Mouse (Mus musculus) hindbrain, embryonic 13.5 days (tissue): ENCODE results near the gene Gpr84. TPM values are rescaled to one million over a fixed set of nuclear protein-coding genes. Genes with fewer than 3 reads are reported as not detected.

ENCODE experiments used
- ATAC-seq: fragments of 200-750 bp; cut with Nextera tagmentation; 2 replicates; pipeline ENCODE4 v1.8.0; 2017; ENCODE audit warnings: moderate TSS enrichment; ENCODE audit not compliant: low FRiP score
- H3K27ac ChIP-seq: fragments of 300-500 bp; sonication (generic); 2 replicates; pipeline ENCODE4 v1.5.1; 2015; ENCODE audit warnings: inconsistent platforms, mild to moderate bottlenecking, moderate library complexity
- H3K27me3 ChIP-seq: fragments of 300-500 bp; sonication (generic); 2 replicates; pipeline ENCODE4 v1.6.1; 2015; ENCODE audit warnings: mild to moderate bottlenecking, inconsistent platforms
- H3K36me3 ChIP-seq: fragments of 300-500 bp; sonication (generic); 2 replicates; pipeline ENCODE4 v1.6.1; 2015; ENCODE audit warnings: mild to moderate bottlenecking, inconsistent platforms
- H3K4me1 ChIP-seq: fragments of 300-500 bp; sonication (generic); replicated peaks from 2 replicates; pipeline ENCODE4 v1.6.1; 2015; ENCODE audit warnings: inconsistent platforms
- H3K4me2 ChIP-seq: fragments of 300-500 bp; sonication (generic); 2 replicates; pipeline ENCODE4 v1.6.1; 2015; ENCODE audit warnings: inconsistent platforms, mild to moderate bottlenecking, moderate library complexity
- H3K4me3 ChIP-seq: fragments of 300-500 bp; sonication (generic); 2 replicates; pipeline ENCODE4 v1.5.1; 2015; ENCODE audit warnings: mild to moderate bottlenecking, inconsistent platforms
- H3K9ac ChIP-seq: fragments of 300-500 bp; sonication (generic); 2 replicates; pipeline ENCODE4 v1.6.1; 2015; ENCODE audit warnings: mild to moderate bottlenecking, inconsistent platforms
- H3K9me3 ChIP-seq: fragments of 300-500 bp; sonication (generic); 2 replicates; pipeline ENCODE4 v1.6.1; 2016; ENCODE audit warnings: inconsistent platforms
- WGBS: fragments of 180-500 bp; shearing (Covaris S2); methylation state at CpG from one replicate; pipeline ENCODE4 v1.1.7; 2015; 5-methylcytosine and 5-hydroxymethylcytosine counted together
- polyA plus RNA-seq: library from polyadenylated mRNA; unstranded; fragments of >200 nt; fragmentation: Nextera tagmentation; extraction: Ambion mirVana; gene quantifications from 2 replicates; pipeline ENCODE4 v1.2.1, GENCODE M21; 2015

Gene Gpr84
- polyA plus RNA-seq, 1 experiment from 2014 or later, result 0.34 TPM

DNA sequence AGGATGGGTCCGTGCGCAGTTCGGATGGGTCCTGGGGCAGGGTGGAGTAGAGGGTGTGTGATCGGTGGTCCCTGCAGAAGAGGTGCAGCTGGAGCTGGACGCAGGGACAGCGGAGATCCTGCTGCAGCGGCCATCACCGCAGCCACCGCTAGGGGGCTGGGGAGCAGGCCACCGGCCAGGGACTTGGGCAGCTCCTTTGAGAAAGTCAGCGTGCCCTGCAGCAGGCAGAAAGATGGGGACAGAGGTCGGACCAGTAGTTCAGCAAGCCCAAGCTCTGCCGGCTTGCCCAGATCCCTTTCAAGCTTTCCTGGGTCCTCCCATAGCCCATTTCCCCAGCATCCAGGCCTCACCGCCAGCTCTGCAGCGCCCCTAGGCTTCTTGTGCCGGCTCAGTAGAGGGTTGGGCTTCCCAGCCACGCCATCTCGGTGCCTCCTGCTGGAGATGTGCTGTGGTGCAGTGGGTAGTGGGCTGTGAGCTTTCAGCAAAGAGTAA, 4.6 kb upstream of the Gpr84 start:
- Histone ChIP-seq H3K4me3 (peak overlapping the region; percentile 24), H3K27me3 (0 out of 2 replicates have a peak, but pooled peaks cover 2% of the 10 kb centered on the region), H3K4me1 (peaks cover 33% of the 10 kb centered on the region), H3K9ac (peak overlapping the region; percentile 65), H3K4me2 (peak overlapping the region; percentile 54), H3K27ac (0 out of 2 replicates have a peak overlapping the region, but pooled peaks have one; percentile 30), H3K36me3 (peaks cover 42% of the 10 kb centered on the region), H3K9me3 (no peaks in the 10 kb centered on the region)
- 2% methylated on average over 18 of the region's 18 CpGs for WGBS
- peak; percentile 69 for ATAC-seq

DNA sequence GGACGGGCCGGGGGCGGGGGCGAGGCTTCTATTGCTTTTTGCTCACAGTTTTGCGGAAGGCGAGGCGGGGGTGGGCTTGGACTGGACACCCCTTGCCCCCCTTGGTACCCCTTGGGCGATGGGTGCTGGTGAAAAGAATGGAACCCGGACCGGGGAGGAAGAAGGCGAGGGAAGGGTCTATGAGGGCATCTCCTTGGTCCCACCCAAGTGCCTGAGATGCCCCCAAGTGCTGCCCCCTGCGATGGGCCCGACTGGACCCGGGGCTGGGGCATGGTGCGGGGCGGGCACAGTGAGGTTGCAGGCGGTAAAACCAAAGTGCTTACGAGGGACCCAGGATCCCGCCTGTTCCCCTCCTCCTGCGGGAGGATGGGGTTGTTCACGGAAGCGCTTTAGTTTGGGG, 3.8 kb upstream of the Gpr84 start:
- no peak overlapping the region for H3K27ac ChIP-seq
- H3K9ac ChIP-seq, result peak overlapping the region; percentile 65
- H3K4me1 ChIP-seq, result peaks cover 31% of the 10 kb centered on the region
- ATAC-seq, result no peak
- WGBS, result 33% methylated on average over 20 of the region's 22 CpGs
- H3K4me2 ChIP-seq, result peak overlapping the region; percentile 54
- no peaks in the 10 kb centered on the region for H3K9me3 ChIP-seq
- H3K36me3 ChIP-seq, result peaks cover 38% of the 10 kb centered on the region
- no peak overlapping the region for H3K4me3 ChIP-seq
- H3K27me3 ChIP-seq, result peaks cover 4% of the 10 kb centered on the region; the same call in 1 of the 2 replicates

DNA sequence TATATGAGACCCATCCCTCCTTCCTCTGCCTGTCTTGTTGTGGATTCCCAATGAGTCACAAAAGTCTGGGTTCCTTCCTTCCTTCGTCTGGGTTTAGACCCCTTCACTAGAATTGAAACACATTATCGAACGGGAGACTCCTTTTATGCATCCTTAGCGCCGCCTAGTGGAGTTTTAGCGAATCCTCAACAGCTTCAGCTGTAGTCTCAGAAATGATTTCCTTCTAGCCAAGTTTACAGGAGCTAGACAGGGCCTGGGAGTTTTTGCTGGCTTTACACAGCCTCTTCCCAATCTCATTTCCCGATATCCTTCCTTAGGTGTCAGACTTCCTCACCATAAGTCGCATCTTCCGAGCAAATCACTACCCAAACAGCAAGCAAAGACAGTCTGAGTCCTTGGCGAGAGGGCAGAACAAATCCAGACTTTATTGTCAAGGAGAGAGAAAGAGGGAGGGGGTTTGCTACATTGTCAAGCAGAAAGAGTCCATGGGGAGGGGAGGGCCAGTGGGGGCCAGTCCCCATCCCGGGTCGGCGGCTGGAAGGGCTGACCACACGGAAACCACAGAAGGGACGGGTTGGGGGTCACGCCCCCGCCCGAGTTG, 3.2 kb upstream of the Gpr84 start:
- 8% methylated on average over 18 of the region's 18 CpGs for WGBS
- ATAC-seq, result no peak
- Histone ChIP-seq H3K27me3 (peaks cover 10% of the 10 kb centered on the region), H3K9me3 (no peaks in the 10 kb centered on the region), H3K9ac (peak overlapping the region; percentile 65; the same call in 1 of the 2 replicates), H3K36me3 (peaks cover 32% of the 10 kb centered on the region), H3K4me3 (no peak overlapping the region), H3K4me2 (peak overlapping the region; percentile 54), H3K27ac (0 out of 2 replicates have a peak overlapping the region, but pooled peaks have one; percentile 18), H3K4me1 (peaks cover 36% of the 10 kb centered on the region)

DNA sequence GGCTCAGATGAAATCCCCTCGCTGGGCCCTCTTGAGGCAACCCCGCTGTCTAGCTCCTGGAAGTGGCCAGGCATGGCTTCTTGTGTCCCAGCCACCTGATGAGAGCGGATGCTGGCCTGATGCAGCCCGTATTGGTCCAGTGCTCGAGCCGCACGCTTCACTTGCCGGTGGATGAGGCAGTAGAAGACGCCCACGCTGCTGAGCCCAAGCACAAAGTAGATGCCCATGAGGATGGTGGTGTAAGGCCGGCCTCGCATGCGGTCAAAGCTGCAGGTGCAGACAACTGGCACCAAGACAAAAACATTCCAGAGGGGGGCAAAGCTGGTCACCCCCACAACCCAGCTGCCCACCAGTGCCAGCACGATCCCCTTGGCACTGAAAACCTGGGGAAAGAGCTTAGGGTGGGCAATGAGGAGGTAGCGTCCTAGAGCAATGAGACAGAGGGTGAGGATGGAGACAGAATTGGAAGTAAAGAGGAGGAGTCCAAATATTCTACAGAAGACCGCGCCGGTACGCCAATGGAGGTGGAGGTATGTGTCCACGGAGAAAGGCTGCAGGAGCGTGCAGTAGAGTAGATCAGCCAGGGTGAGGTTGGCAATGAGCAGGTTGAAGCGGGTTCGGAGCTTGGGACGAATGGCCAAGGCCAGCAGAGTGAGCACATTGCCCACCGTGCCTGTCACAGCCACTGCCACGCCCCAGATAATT, 1.4 kb downstream of the Gpr84 start:
- peaks cover 45% of the 10 kb centered on the region for H3K4me1 ChIP-seq
- no peak overlapping the region for H3K4me3 ChIP-seq
- peak overlapping the region; percentile 56; the same call in 1 of the 2 replicates for H3K9ac ChIP-seq
- H3K36me3 ChIP-seq, result no peaks in the 10 kb centered on the region
- no peak for ATAC-seq
- H3K4me2 ChIP-seq, result peak overlapping the region; percentile 26
- H3K27ac ChIP-seq, result no peak overlapping the region
- 66% methylated on average over 26 of the region's 26 CpGs for WGBS
- peaks cover 14% of the 10 kb centered on the region for H3K27me3 ChIP-seq
- H3K9me3 ChIP-seq, result no peaks in the 10 kb centered on the region

DNA sequence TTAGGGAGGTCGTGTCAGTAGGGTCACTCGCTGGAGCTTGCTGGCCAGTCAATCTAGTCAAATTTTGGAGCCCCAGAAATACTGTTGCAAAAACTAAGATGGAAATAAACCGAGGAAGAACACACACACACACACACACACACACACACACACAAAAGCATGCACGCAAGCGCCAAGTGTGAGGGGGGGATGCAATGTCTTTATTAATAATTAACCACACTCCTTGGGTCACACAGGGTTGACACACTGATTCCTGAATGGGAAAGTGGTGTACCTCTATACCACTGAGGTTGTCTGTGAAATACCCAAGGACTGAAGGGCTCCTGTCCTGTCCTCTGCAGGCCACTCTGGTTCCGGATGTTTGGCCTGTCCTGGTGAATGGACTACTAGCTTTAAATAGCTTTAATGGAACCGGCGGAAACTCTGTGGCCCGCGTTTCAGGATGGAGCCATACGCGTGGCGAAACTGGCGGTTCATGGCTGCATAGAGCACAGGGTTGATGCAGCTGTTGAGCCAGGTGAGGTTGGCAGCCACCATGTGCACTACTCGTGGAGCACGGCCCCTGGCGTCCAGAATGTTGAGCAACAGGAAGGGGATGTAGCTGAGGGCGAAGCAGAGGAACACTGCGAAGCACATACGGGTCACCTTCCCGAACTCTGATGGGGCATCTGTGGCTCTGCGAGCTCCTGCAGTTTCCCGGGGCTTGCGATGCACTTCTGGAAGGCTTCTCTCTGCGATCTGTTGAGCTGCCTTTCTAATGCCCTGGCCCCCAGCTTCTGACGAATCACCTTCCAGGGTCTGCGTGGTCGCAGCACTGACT, 2.1 kb downstream of the Gpr84 start:
- Histone ChIP-seq H3K27ac (no peak overlapping the region), H3K4me2 (peak overlapping the region; percentile 26), H3K36me3 (no peaks in the 10 kb centered on the region), H3K27me3 (peaks cover 14% of the 10 kb centered on the region), H3K9me3 (no peaks in the 10 kb centered on the region), H3K4me1 (peaks cover 47% of the 10 kb centered on the region), H3K4me3 (no peak overlapping the region), H3K9ac (peak overlapping the region; percentile 56; the same call in 1 of the 2 replicates)
- ATAC-seq, result no peak
- WGBS, result 42% methylated on average over 28 of the region's 28 CpGs

DNA sequence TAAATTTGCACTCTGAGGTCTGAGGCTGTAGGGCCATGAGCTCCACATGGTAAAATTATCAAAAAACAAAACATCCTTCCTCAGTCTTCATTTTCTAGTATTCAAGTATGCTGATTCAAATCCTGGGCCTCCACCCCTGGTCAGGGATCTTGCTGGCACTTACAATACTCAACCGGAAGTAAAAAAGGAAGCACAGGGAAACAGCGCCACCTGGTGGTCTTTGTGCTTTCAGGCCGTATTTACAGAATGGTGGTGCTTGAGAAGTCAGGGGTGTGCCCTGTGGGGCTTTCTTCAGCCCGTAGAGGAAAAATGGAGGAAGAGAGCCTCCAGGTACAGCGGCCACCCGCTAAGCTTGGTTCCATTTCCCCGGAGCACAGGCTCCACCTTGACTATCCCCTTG, 3.3 kb downstream of the Gpr84 start:
- Histone ChIP-seq H3K27me3 (peaks cover 14% of the 10 kb centered on the region), H3K4me2 (peak overlapping the region; percentile 28; the same call in 1 of the 2 replicates), H3K36me3 (no peaks in the 10 kb centered on the region), H3K27ac (peak overlapping the region; percentile 100), H3K4me1 (peaks cover 53% of the 10 kb centered on the region), H3K4me3 (no peak overlapping the region), H3K9me3 (no peaks in the 10 kb centered on the region), H3K9ac (peak overlapping the region; percentile 53; the same call in 1 of the 2 replicates)
- WGBS, result 3% methylated on average over 7 of the region's 7 CpGs
- no peak for ATAC-seq

DNA sequence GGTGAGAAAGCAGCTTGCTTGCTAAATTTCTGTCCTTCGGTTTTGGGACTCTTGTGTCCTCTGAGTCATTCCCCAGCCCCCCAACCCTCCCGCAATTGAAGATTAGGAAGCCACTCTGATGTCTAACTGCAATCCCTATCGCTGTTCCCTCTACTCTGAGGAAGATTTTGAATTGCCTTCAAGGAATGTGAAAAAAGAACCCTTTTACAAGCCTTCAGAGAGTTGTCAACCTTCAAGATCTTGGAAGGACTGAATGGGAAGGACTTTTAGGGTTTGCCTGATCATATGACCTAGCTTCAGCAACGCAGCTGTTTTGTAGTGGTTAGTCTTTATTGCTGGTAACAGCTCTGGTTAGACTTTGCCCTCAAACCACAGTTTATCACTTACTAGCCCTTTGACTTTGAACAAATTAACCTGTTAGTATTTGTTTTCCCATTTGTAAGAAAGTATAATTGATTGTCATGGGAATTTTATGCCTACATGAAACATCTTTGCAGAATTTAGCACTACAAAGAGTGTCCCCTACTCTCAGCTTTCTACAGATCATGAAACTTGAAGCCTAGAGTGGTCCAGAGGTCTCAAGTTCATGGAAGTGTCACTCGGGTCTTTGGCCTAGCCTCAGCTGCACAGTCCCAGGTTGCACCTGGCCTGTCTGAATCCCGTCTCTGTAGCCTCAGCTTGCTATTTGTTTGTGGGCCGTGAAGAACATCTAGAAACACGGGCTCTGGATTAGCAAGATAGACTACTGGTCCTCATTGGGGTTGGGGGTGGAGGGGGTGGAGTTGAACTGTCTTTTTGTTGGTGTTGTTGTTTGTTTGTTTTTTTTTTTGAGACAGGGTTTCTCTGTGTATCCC, 4.4 kb downstream of the Gpr84 start:
- Histone ChIP-seq H3K4me3 (peak overlapping the region; percentile 36), H3K27me3 (peaks cover 14% of the 10 kb centered on the region), H3K9me3 (no peaks in the 10 kb centered on the region), H3K4me2 (peak overlapping the region; percentile 65), H3K27ac (peak overlapping the region; percentile 100), H3K9ac (peak overlapping the region; percentile 81), H3K36me3 (no peaks in the 10 kb centered on the region), H3K4me1 (peaks cover 64% of the 10 kb centered on the region)
- no peak; the same call in 1 of the 2 replicates for ATAC-seq
- 25% methylated on average over 8 of the region's 8 CpGs for WGBS

DNA sequence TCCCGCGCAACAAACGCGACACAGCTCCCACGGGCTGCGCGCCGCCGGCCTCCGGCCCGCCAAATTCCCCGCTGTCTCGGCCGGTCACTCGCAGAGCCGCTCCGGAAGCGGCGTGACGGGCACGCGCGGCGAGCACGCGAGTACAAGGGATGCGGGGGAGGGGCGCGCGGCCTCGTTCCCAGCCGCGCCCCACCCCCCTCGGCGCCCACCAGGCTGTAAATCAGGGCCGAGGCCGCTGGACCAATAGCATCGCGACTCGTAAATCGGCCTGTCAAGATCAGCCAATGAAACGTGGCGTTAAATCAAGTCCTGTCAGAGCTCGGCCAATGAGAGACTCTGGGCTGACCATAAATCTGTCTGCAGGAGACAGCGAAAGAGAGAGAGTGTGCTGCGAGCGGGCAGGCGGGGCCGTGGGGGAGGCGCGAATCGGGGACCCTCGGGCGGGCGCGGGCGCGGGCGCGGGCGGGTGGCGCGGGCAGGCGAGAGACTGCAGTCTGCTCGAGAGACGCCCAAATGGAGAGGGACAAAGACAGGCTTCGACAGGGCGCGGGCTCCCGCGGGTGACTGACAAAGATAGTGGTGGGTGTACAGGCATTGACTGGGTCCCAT, 5.2 kb downstream of the Gpr84 start:
- peak overlapping the region; percentile 100 for H3K27ac ChIP-seq
- peak overlapping the region; percentile 44 for H3K4me3 ChIP-seq
- H3K4me2 ChIP-seq, result peak overlapping the region; percentile 70
- ATAC-seq, result peak; percentile 95
- H3K27me3 ChIP-seq, result peaks cover 12% of the 10 kb centered on the region
- H3K9me3 ChIP-seq, result no peaks in the 10 kb centered on the region
- under 1% methylated on average over 71 of the region's 71 CpGs for WGBS
- peak overlapping the region; percentile 81 for H3K9ac ChIP-seq
- peaks cover 73% of the 10 kb centered on the region for H3K4me1 ChIP-seq
- no peaks in the 10 kb centered on the region for H3K36me3 ChIP-seq

DNA sequence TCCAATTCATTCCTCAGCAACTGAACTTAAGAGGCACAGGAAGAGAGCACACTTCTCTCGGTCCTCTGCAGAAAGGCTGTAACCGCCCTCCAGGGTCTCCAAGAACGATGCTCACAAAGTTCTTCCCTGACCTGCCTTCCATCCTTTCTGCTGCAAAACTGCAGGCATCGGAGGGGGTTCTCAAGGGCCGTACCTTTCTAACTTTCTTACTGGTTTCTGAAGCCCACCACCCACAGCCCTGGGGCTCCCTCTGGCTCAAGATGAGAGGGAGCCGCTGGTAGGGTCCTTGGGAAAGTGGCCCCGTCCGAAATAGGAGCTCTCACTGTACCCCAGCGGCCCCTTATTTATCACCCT, 5.8 kb downstream of the Gpr84 start:
- under 1% methylated on average over 9 of the region's 9 CpGs for WGBS
- peak; percentile 3 for ATAC-seq
- Histone ChIP-seq H3K9me3 (no peaks in the 10 kb centered on the region), H3K4me2 (peak overlapping the region; percentile 70), H3K4me1 (peaks cover 79% of the 10 kb centered on the region), H3K9ac (peak overlapping the region; percentile 78), H3K4me3 (peak overlapping the region; percentile 44), H3K27ac (peak overlapping the region; percentile 100), H3K36me3 (no peaks in the 10 kb centered on the region), H3K27me3 (peaks cover 12% of the 10 kb centered on the region)

DNA sequence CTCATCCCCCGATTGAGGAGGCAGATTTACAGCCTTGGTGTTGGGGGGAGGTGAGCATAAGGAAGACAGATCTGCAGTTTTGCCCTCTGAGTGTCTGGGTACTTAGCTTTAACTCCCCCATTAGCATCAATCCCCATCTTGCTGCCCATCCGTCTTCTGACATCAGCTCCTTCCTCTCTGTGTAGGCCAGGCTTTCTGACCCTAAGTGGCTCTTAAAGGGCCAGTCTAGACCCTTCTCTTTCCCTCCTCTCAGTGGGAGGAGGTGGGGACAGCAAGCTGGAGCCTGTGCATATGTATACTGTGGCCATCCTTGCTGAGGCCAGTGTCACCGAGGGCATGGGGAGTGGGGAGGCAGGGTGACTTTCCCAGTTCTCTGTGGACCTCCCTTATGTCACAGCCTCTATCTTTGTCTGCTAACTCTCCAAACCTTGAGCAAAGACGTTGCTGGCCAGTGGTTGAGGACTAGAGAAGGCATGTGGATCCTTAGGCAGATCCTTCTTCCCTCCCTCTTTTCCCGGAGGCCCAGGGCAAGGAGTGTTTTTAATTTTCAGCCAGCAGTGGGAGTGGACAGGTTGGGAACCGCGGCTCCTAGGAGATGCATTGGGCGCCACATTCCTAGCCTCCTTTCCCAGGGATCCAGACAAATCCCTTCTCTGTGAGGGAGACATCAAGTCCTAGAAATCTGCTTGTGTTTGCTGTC, 6.3 kb downstream of the Gpr84 start:
- Histone ChIP-seq H3K36me3 (no peaks in the 10 kb centered on the region), H3K4me2 (peak overlapping the region; percentile 70), H3K27me3 (peaks cover 8% of the 10 kb centered on the region), H3K9me3 (no peaks in the 10 kb centered on the region), H3K4me1 (peaks cover 82% of the 10 kb centered on the region), H3K27ac (peak overlapping the region; percentile 100), H3K9ac (peak overlapping the region; percentile 78), H3K4me3 (peak overlapping the region; percentile 44)
- 5% methylated on average over 8 of the region's 8 CpGs for WGBS
- ATAC-seq, result no peak
